9 mouse cellular contexts compared by ENCODE assay signal in genomic region chr2:122825406-122826236, GRCm38 (mm10).
DNase-seq lines count a peak whose midpoint lies in the region; ATAC-seq and TF ChIP-seq lines count a peak whose summit lies in the region.
"Had no signal": no experiment of that assay in that cellular context is flagged by ENCODE, and none has a peak within 500 bp of the region (broad histone marks: within the 10 kb centered on the region; RNA-seq: fewer than 3 reads in every experiment).

No protein-coding gene starts in this region.

- H3K9me3 ChIP-seq in embryonic facial prominence, embryonic 10.5 days: no peaks in the 10 kb centered on the region
- H3K9me3 ChIP-seq in heart, embryonic 16.5 days (replicated peaks; ENCODE audit: control insufficient read depth, low read length): no peaks in the 10 kb centered on the region
- H3K9me3 ChIP-seq in liver, postnatal 0 days (ENCODE audit: low read length): no peaks in the 10 kb centered on the region

- H3K4me3 ChIP-seq in embryonic facial prominence, embryonic 10.5 days: peak overlapping the region; percentile 16; the same call in 1 of the 2 replicates
- no peak overlapping the region for H3K4me3 ChIP-seq in heart, embryonic 16.5 days (ENCODE audit: low read length)
- no peak overlapping the region for H3K4me3 ChIP-seq in liver, postnatal 0 days (ENCODE audit: low read depth, low read length)
- H3K4me3 ChIP-seq: erythroblast, embryonic 14.5 days had no signal

- DNase-seq in 416B (ENCODE audit: low read depth) (peak; percentile 33), adipocyte (ENCODE audit: low spot score) (peak; percentile 20)
- peak; percentile 65 for DNase-seq in embryonic facial prominence, embryonic 10.5 days (ENCODE audit: low spot score)
- DNase-seq in kidney, postnatal 36 days: peak; percentile 26 to 71
- peak; percentile 23 for DNase-seq in liver, postnatal 0 days
- DNase-seq in ovary, postnatal 14 days (ENCODE audit: low spot score): peak; percentile 27
- no peak for DNase-seq in B cell, adult 2 months

- 41% methylated on average over 19 of the region's 19 CpGs for WGBS in embryonic facial prominence, embryonic 10.5 days
- WGBS in heart, embryonic 16.5 days: 34% methylated on average over 19 of the region's 19 CpGs
- WGBS in liver, postnatal 0 days (ENCODE audit: insufficient replicate concordance): 51% methylated on average over 19 of the region's 19 CpGs

- no peaks in the 10 kb centered on the region for H3K36me3 ChIP-seq in embryonic facial prominence, embryonic 10.5 days (replicated peaks)
- H3K36me3 ChIP-seq in heart, embryonic 16.5 days (ENCODE audit: control insufficient read depth, insufficient read depth): no peaks in the 10 kb centered on the region
- H3K36me3 ChIP-seq in liver, postnatal 0 days (replicated peaks; ENCODE audit: insufficient read depth, low read length): no peaks in the 10 kb centered on the region

- peak overlapping the region; percentile 52 for H3K4me2 ChIP-seq in heart, embryonic 16.5 days (ENCODE audit: low read depth, low read length)
- no peak overlapping the region for H3K4me2 ChIP-seq in liver, postnatal 0 days (ENCODE audit: low read depth, low read length)

- H3K9ac ChIP-seq in heart, embryonic 16.5 days (ENCODE audit: low read length): no peak overlapping the region
- no peak overlapping the region for H3K9ac ChIP-seq in liver, postnatal 0 days (replicated peaks)

- ATAC-seq in heart, embryonic 16.5 days (replicated peaks; ENCODE audit: extremely low read depth, insufficient read depth, low FRiP score): no peak; the same call in 1 of the 2 replicates
- no peak for ATAC-seq in liver, postnatal 0 days

- TF ChIP-seq EP300 in liver, postnatal 0 days (IDR thresholded peaks at IDR 0.05; ENCODE audit: low read depth): no peak

- no peaks in the 10 kb centered on the region for H3K27me3 ChIP-seq in embryonic facial prominence, embryonic 10.5 days (replicated peaks; ENCODE audit: low read depth, poor library complexity, severe bottlenecking)
- H3K27me3 ChIP-seq in heart, embryonic 16.5 days (ENCODE audit: control insufficient read depth, insufficient read depth, low read length): no peaks in the 10 kb centered on the region
- no peaks in the 10 kb centered on the region for H3K27me3 ChIP-seq in liver, postnatal 0 days (ENCODE audit: insufficient read depth, low read length)

- 0 out of 2 replicates have a peak overlapping the region, but pooled peaks have one; percentile 3 for H3K27ac ChIP-seq in embryonic facial prominence, embryonic 10.5 days (replicated peaks)
- H3K27ac ChIP-seq in heart, embryonic 16.5 days (ENCODE audit: low read length): no peak overlapping the region
- no peak overlapping the region for H3K27ac ChIP-seq in liver, postnatal 0 days (ENCODE audit: low read depth)

- peak; percentile 72 for TF ChIP-seq CTCF in liver, postnatal 0 days (IDR thresholded peaks at IDR 0.05; ENCODE audit: low read depth)

- H3K4me1 ChIP-seq in embryonic facial prominence, embryonic 10.5 days: peaks cover 6% of the 10 kb centered on the region; the same call in 1 of the 2 replicates
- no peaks in the 10 kb centered on the region for H3K4me1 ChIP-seq in heart, embryonic 16.5 days (ENCODE audit: control insufficient read depth, insufficient read depth, low read length)
- H3K4me1 ChIP-seq in liver, postnatal 0 days (ENCODE audit: insufficient read depth): no peaks in the 10 kb centered on the region

Comparison
In these comparisons a context has a peak if more than half of its experiments do, and no peak if none do; other contexts are left out.
1. DNase-seq: peak in 416B (single experiment), adipocyte (single experiment), embryonic facial prominence, embryonic 10.5 days (single experiment), kidney, postnatal 36 days (2 of 2), liver, postnatal 0 days (single experiment) and ovary, postnatal 14 days (single experiment); none in B cell, adult 2 months (0 of 2).